Mouse (Mus musculus) CD8-positive naive resting alpha-beta T cell, adult 2 months (primary cell): Measurements from ENCODE around the gene Trim29.

Source experiments
- DNase-seq, 2 experiments: peaks; one replicate each; pipeline ENCODE4 v3.0.0; 2022; ENCODE audit warnings: low read depth in 2 of 2, low spot score in 2 of 2

Trim29 gene

GRCm38 (mm10) chr9:43368781-43369180, 58.1 kb downstream of the Trim29 start:
- no peak for DNase-seq

GRCm38 (mm10) chr9:43383871-43384270, 73.2 kb downstream of the Trim29 start:
- no peak for DNase-seq

- DNase-seq = no peak
These were observed 73.8 kb downstream of the Trim29 start for GRCm38 (mm10) chr9:43384400-43384799.
